Mouse (Mus musculus) left cerebral cortex, adult 9 months (tissue): ENCODE results near the gene Slc38a6.

Experiments used
- DNase-seq, 2 experiments: peaks; one replicate each; pipeline ENCODE4 v3.0.0; 2022; ENCODE audit warnings: low spot score in 2 of 2

The Slc38a6 gene

GRCm38 (mm10) chr12:73286287-73287092 is at the start of gene Slc38a6, which contains the start of gene Trmt5:
Gene Slc38a6 (plus strand): TSS chr12:73286779.
Gene Trmt5 (minus strand): TSS chr12:73286710.
- peak; percentile 80 to 94 for DNase-seq

GRCm38 (mm10) chr12:73241960-73242359 is 44.6 kb upstream of the Slc38a6 start:
- peak; percentile 39 to 61 for DNase-seq

GRCm38 (mm10) chr12:73245687-73246086 is 40.9 kb upstream of the Slc38a6 start:
- DNase-seq: no peak

- DNase-seq: no peak
These were observed 31.6 kb upstream of the Slc38a6 start for GRCm38 (mm10) chr12:73255006-73255405.

- DNase-seq: no peak
These were observed 27.3 kb upstream of the Slc38a6 start for GRCm38 (mm10) chr12:73259269-73259668.

- DNase-seq: no peak
These were observed 26.2 kb upstream of the Slc38a6 start for GRCm38 (mm10) chr12:73260339-73260738.

GRCm38 (mm10) chr12:73265381-73265978 is 21.1 kb upstream of the Slc38a6 start:
- DNase-seq: no peak

GRCm38 (mm10) chr12:73266597-73266996 is 20.0 kb upstream of the Slc38a6 start:
- no peak for DNase-seq

- no peak for DNase-seq
These were observed 18.1 kb upstream of the Slc38a6 start for GRCm38 (mm10) chr12:73268497-73268896.

- DNase-seq: no peak
These were observed 17.0 kb upstream of the Slc38a6 start for GRCm38 (mm10) chr12:73269531-73269930.

- DNase-seq: no peak
These were observed 16.6 kb upstream of the Slc38a6 start for GRCm38 (mm10) chr12:73269933-73270332.

GRCm38 (mm10) chr12:73274921-73275320 is 11.7 kb upstream of the Slc38a6 start:
- DNase-seq: no peak

- DNase-seq: no peak
These were observed 1.0 kb downstream of the Slc38a6 start for GRCm38 (mm10) chr12:73287609-73288008.

- DNase-seq: no peak
These were observed 2.0 kb downstream of the Slc38a6 start for GRCm38 (mm10) chr12:73288626-73289025.

- no peak for DNase-seq
These were observed 8.3 kb downstream of the Slc38a6 start for GRCm38 (mm10) chr12:73294884-73295283.

GRCm38 (mm10) chr12:73295505-73296140 is 9.0 kb downstream of the Slc38a6 start:
- no peak for DNase-seq

GRCm38 (mm10) chr12:73298621-73299020 is 12.0 kb downstream of the Slc38a6 start:
- DNase-seq: no peak

GRCm38 (mm10) chr12:73300531-73300930 is 14.0 kb downstream of the Slc38a6 start:
- DNase-seq: no peak

- DNase-seq: no peak
These were observed 18.1 kb downstream of the Slc38a6 start for GRCm38 (mm10) chr12:73304636-73305035.

GRCm38 (mm10) chr12:73307750-73308149 is 21.2 kb downstream of the Slc38a6 start:
- no peak for DNase-seq

GRCm38 (mm10) chr12:73308711-73309110 is 22.1 kb downstream of the Slc38a6 start:
- no peak for DNase-seq
